Mouse (Mus musculus): Measurements from ENCODE around the gene Rbm6. TPM values are rescaled to one million over a fixed set of nuclear protein-coding genes. Genes with fewer than 3 reads are reported as not detected.

Rbm6 gene
- polyA plus RNA-seq, 1 experiment from 2014 or later: 51.3 TPM

DNA sequence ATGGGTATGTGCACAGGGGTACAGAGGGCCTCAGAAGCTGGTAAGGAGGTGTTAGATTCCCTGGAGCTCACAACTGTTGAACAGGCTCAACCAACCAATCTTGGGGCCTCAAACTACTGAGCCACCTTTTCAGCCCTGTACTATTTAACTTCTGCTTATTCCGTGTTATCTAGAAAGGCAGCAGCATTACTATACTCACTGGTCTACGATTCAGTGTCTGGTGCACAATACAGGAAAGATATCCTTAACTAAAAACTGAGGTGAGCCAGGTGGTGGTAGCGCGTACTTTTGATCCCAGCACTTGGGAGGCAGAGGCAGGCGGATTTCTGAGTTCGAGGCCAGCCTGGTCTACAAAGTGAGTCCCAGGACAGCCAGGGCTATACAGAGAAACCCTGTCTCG, 24.1 kb downstream of the Rbm6 start:
- Histone ChIP-seq H3K4me1 (ENCODE audit: control insufficient read depth, insufficient read depth, low read length) (no peaks in the 10 kb centered on the region), H3K9me3 (replicated peaks; ENCODE audit: control insufficient read depth, low read length) (no peaks in the 10 kb centered on the region), H3K36me3 (ENCODE audit: control insufficient read depth, insufficient read depth, low read length) (peaks cover 17% of the 10 kb centered on the region), H3K9ac (ENCODE audit: low read depth, low read length) (no peak overlapping the region), H3K4me3 (ENCODE audit: low read depth, low read length) (no peak overlapping the region), H3K27me3 (ENCODE audit: control insufficient read depth, insufficient read depth, low read length) (no peaks in the 10 kb centered on the region), H3K27ac (ENCODE audit: low read depth, low read length) (no peak overlapping the region), H3K4me2 (no peak overlapping the region)
- 91% methylated on average over 7 of the region's 7 CpGs for WGBS (ENCODE audit: insufficient replicate concordance)
- no peak for ATAC-seq (replicated peaks; ENCODE audit: insufficient number of reproducible peaks, low FRiP score, low TSS enrichment)

DNA sequence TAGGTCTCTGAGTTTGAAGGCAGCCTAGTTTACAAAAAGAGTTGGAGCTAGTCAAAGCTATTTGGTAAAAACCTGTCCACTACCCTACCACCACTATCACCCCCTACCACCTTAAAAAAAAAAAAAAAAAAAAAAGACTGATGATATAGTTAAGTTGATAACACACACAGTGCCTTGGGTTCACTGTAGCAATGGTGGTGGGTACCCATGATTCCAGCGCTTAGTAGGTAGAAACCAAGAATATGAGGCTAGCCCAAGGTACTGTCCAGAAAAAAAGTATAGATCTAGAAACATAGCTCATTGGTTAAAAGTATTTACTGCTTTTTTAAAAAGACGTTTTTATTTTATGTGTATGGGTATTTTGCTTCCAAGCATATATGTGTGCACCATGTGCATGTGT, 30.3 kb downstream of the Rbm6 start:
- Histone ChIP-seq H3K4me1 (ENCODE audit: control insufficient read depth, insufficient read depth, low read length) (no peaks in the 10 kb centered on the region), H3K9ac (ENCODE audit: low read depth, low read length) (no peak overlapping the region), H3K4me3 (ENCODE audit: low read depth, low read length) (no peak overlapping the region), H3K36me3 (ENCODE audit: control insufficient read depth, insufficient read depth, low read length) (peaks cover 11% of the 10 kb centered on the region), H3K27ac (ENCODE audit: low read depth, low read length) (no peak overlapping the region), H3K27me3 (ENCODE audit: control insufficient read depth, insufficient read depth, low read length) (no peaks in the 10 kb centered on the region), H3K9me3 (replicated peaks; ENCODE audit: control insufficient read depth, low read length) (no peaks in the 10 kb centered on the region), H3K4me2 (no peak overlapping the region)
- ATAC-seq (replicated peaks; ENCODE audit: insufficient number of reproducible peaks, low FRiP score, low TSS enrichment): no peak
- 89% methylated on average over 2 of the region's 2 CpGs for WGBS (ENCODE audit: insufficient replicate concordance)

DNA sequence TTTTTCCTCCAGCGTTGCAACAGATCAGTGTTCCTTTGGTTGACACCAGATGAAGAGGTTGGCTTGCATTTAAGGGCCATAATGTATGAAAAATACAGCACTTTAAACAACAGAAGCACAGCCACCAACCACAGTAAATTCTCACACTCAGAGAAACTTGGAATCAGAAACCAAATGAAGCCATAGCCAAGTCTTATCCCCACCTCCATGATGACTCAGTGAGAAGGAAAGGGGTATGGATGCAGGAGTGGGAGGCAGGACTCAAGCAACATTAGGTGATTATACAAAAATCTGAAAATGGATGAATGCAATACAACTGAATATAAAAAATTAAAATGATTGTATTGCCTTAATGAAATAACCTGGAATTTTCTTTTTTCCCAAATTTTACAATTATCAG, 34.2 kb downstream of the Rbm6 start:
- Histone ChIP-seq H3K4me1 (ENCODE audit: control insufficient read depth, insufficient read depth, low read length) (no peaks in the 10 kb centered on the region), H3K9ac (ENCODE audit: low read depth, low read length) (no peak overlapping the region), H3K36me3 (ENCODE audit: control insufficient read depth, insufficient read depth, low read length) (peaks cover 7% of the 10 kb centered on the region; the same call in 1 of the 2 replicates), H3K4me3 (ENCODE audit: low read depth, low read length) (no peak overlapping the region), H3K4me2 (no peak overlapping the region), H3K9me3 (replicated peaks; ENCODE audit: control insufficient read depth, low read length) (no peaks in the 10 kb centered on the region), H3K27me3 (ENCODE audit: control insufficient read depth, insufficient read depth, low read length) (no peaks in the 10 kb centered on the region), H3K27ac (ENCODE audit: low read depth, low read length) (no peak overlapping the region)
- 88% methylated on average over 1 of the region's 1 CpGs for WGBS (ENCODE audit: insufficient replicate concordance)
- no peak for ATAC-seq (replicated peaks; ENCODE audit: insufficient number of reproducible peaks, low FRiP score, low TSS enrichment)

DNA sequence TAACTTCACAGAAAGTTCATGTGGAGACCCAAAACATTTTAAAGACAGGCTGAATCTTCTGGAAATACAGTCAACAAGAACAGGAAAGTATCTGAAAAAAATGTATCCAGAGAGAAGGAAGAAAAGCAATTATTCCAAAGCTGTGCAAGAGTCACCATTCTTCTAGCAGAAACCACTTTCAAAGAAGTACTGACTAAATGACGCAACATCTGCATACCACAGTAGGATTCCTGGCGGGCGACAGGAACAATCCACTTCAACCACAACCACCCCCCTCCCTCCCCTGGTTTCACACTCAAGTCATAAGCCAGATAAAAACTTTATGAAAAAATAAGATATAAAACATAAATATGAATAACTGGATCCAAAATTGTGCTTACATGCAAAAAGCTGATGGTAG, 39.2 kb downstream of the Rbm6 start:
- WGBS (ENCODE audit: insufficient replicate concordance): 84% methylated on average over 3 of the region's 3 CpGs

DNA sequence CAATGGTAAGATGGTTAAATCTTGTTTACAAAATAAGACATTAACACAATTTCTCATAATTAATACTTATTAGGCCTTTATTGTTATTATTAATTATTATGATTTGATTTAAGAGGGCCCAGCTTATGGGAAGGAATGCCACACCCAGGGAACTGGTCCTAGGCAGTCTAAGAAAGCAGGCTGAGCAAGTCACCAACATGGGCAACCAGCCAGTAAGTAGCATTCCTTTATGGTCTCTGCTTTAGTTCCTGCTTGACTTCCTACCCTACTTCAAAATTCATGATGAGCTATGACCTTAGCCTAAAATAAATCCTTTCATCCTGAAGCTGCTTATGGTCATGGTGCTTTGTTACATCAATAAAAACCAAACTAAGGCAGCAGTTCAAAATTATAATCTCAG, 41.3 kb downstream of the Rbm6 start:
- Histone ChIP-seq H3K36me3 (ENCODE audit: control insufficient read depth, insufficient read depth, low read length) (peaks cover 6% of the 10 kb centered on the region), H3K4me2 (no peak overlapping the region), H3K9ac (ENCODE audit: low read depth, low read length) (no peak overlapping the region), H3K4me3 (ENCODE audit: low read depth, low read length) (no peak overlapping the region), H3K27ac (ENCODE audit: low read depth, low read length) (no peak overlapping the region), H3K27me3 (ENCODE audit: control insufficient read depth, insufficient read depth, low read length) (no peaks in the 10 kb centered on the region), H3K9me3 (replicated peaks; ENCODE audit: control insufficient read depth, low read length) (no peaks in the 10 kb centered on the region), H3K4me1 (ENCODE audit: control insufficient read depth, insufficient read depth, low read length) (no peaks in the 10 kb centered on the region)
- no peak for ATAC-seq (replicated peaks; ENCODE audit: insufficient number of reproducible peaks, low FRiP score, low TSS enrichment)

More for the DNA sequence above, 39.2 kb downstream of the Rbm6 start:
- no peak overlapping the region for H3K9ac ChIP-seq (ENCODE audit: low read depth, low read length)
- H3K4me3 ChIP-seq (ENCODE audit: low read depth, low read length): no peak overlapping the region
- no peaks in the 10 kb centered on the region for H3K27me3 ChIP-seq (ENCODE audit: control insufficient read depth, insufficient read depth, low read length)
- no peak for ATAC-seq (replicated peaks; ENCODE audit: insufficient number of reproducible peaks, low FRiP score, low TSS enrichment)
- H3K9me3 ChIP-seq (replicated peaks; ENCODE audit: control insufficient read depth, low read length): no peaks in the 10 kb centered on the region
- H3K36me3 ChIP-seq (ENCODE audit: control insufficient read depth, insufficient read depth, low read length): peaks cover 6% of the 10 kb centered on the region
- no peak overlapping the region for H3K27ac ChIP-seq (ENCODE audit: low read depth, low read length)
- no peaks in the 10 kb centered on the region for H3K4me1 ChIP-seq (ENCODE audit: control insufficient read depth, insufficient read depth, low read length)
- no peak overlapping the region for H3K4me2 ChIP-seq

DNA sequence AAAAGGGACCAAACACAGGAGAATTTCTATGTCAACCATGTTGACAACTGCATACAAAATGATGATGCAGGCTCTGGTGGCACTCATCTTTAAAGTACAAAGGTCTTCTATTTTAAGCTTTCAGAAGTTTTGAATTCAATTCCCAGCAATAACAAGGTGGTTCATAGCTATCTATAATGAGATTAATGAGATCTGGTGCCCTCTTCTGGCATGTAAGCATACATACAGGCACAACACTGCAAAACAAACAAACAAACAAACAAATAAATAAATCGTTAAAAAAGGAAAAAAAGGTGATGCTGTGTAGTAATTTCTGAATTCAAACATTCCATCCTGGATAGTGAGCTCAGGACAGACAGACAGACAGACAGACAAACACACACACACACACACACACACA, 60.9 kb downstream of the Rbm6 start:
- ATAC-seq (replicated peaks; ENCODE audit: insufficient number of reproducible peaks, low FRiP score, low TSS enrichment): no peak
- Histone ChIP-seq H3K36me3 (ENCODE audit: control insufficient read depth, insufficient read depth, low read length) (peaks cover 6% of the 10 kb centered on the region), H3K4me3 (ENCODE audit: low read depth, low read length) (no peak overlapping the region), H3K4me2 (no peak overlapping the region), H3K27ac (ENCODE audit: low read depth, low read length) (no peak overlapping the region), H3K9me3 (replicated peaks; ENCODE audit: control insufficient read depth, low read length) (no peaks in the 10 kb centered on the region), H3K4me1 (ENCODE audit: control insufficient read depth, insufficient read depth, low read length) (no peaks in the 10 kb centered on the region), H3K9ac (ENCODE audit: low read depth, low read length) (no peak overlapping the region), H3K27me3 (ENCODE audit: control insufficient read depth, insufficient read depth, low read length) (no peaks in the 10 kb centered on the region)
- 86% methylated on average over 1 of the region's 1 CpGs for WGBS (ENCODE audit: insufficient replicate concordance)

DNA sequence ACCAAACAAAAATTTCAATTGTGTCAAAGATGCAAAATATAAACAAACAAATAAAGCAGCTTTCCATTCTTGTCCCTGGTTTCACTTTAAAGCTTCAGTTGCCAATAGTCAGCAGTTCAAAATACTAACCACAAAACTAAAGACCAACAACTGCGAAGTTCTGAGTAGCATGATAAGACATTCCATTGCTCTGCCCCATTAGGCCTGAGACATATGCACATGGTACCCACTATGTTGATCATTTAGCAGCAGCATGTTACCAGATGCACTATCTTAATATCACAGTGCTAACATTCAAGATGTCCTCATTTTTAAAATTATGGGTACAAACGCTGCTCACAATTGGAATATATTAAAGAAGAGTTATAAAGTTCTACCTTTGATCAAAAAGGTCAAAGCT, 62.1 kb downstream of the Rbm6 start:
- H3K4me3 ChIP-seq (ENCODE audit: low read depth, low read length): no peak overlapping the region

DNA sequence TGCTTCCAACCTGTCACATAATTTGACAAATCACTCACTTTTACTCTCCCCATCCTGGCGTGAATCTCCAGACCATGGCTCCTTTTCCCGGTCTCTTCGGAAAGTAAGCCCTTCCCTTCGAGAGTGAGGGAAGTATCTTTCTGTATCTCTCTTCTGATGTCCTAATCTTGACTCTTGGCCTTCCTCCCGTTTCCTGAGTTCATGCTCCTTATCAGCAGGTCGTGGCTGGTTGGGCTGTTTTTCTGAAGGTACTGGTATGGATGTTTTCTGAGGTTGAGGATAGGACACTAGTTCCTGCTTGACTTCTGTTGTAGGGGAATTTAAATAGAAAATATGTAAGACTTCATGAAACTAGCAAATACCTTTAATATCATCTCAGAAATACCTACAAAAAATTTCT, 81.3 kb downstream of the Rbm6 start:
- Histone ChIP-seq H3K4me2 (no peak overlapping the region), H3K27me3 (ENCODE audit: control insufficient read depth, insufficient read depth, low read length) (no peaks in the 10 kb centered on the region), H3K9me3 (replicated peaks; ENCODE audit: control insufficient read depth, low read length) (no peaks in the 10 kb centered on the region), H3K4me1 (ENCODE audit: control insufficient read depth, insufficient read depth, low read length) (no peaks in the 10 kb centered on the region), H3K4me3 (ENCODE audit: low read depth, low read length) (no peak overlapping the region), H3K27ac (ENCODE audit: low read depth, low read length) (no peak overlapping the region), H3K9ac (ENCODE audit: low read depth, low read length) (no peak overlapping the region), H3K36me3 (ENCODE audit: control insufficient read depth, insufficient read depth, low read length) (peaks cover 25% of the 10 kb centered on the region)
- WGBS (ENCODE audit: insufficient replicate concordance): 36% methylated on average over 6 of the region's 6 CpGs
- no peak for ATAC-seq (replicated peaks; ENCODE audit: insufficient number of reproducible peaks, low FRiP score, low TSS enrichment)

More for the DNA sequence above, 62.1 kb downstream of the Rbm6 start:
- no peaks in the 10 kb centered on the region for H3K27me3 ChIP-seq (ENCODE audit: control insufficient read depth, insufficient read depth, low read length)
- WGBS (ENCODE audit: insufficient replicate concordance): 89% methylated on average over 2 of the region's 2 CpGs
- H3K9me3 ChIP-seq (replicated peaks; ENCODE audit: control insufficient read depth, low read length): no peaks in the 10 kb centered on the region
- H3K4me2 ChIP-seq: no peak overlapping the region
- H3K27ac ChIP-seq (ENCODE audit: low read depth, low read length): no peak overlapping the region
- no peak for ATAC-seq (replicated peaks; ENCODE audit: insufficient number of reproducible peaks, low FRiP score, low TSS enrichment)
- no peaks in the 10 kb centered on the region; the same call in 1 of the 2 replicates for H3K36me3 ChIP-seq (ENCODE audit: control insufficient read depth, insufficient read depth, low read length)
- no peak overlapping the region for H3K9ac ChIP-seq (ENCODE audit: low read depth, low read length)
- H3K4me1 ChIP-seq (ENCODE audit: control insufficient read depth, insufficient read depth, low read length): no peaks in the 10 kb centered on the region

DNA sequence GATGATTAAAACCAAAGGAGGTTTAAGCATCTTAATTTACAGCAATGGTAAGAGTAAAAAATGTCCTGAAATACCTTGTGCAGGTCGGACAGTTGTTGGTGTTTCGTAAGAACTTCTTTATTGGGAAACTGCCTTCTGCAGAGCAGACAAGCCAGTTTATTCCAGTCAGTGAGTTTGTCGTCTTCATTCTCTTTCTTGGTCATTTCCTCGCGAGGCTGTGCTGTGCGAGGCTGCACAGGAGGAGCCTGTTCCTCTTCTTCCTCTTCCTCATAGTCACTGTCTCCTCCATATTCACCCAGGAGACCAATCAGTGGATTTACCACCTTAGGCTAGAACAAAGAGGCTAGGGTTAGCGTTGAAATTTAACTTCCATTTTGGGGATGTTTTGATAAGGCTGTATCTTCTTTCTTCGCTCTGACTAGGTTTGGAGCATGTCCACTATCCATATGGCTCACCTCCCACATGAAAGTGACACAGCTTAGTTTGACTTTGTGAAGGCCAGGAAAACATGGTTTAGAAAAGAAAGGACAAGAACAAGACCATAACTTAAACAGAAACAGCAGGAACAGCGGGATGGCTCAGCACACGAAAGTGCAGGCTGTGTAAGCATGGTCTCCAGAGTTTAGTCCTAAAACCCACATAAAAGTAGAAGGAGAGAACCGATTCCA, 90.4 kb downstream of the Rbm6 start:
- no peak for ATAC-seq (replicated peaks; ENCODE audit: insufficient number of reproducible peaks, low FRiP score, low TSS enrichment)
- no peak overlapping the region for H3K9ac ChIP-seq (ENCODE audit: low read depth, low read length)
- no peaks in the 10 kb centered on the region for H3K27me3 ChIP-seq (ENCODE audit: control insufficient read depth, insufficient read depth, low read length)
- no peaks in the 10 kb centered on the region for H3K4me1 ChIP-seq (ENCODE audit: control insufficient read depth, insufficient read depth, low read length)
- H3K36me3 ChIP-seq (ENCODE audit: control insufficient read depth, insufficient read depth, low read length): peaks cover 38% of the 10 kb centered on the region
- H3K27ac ChIP-seq (ENCODE audit: low read depth, low read length): no peak overlapping the region
- no peak overlapping the region for H3K4me2 ChIP-seq
- no peak overlapping the region for H3K4me3 ChIP-seq (ENCODE audit: low read depth, low read length)
- H3K9me3 ChIP-seq (replicated peaks; ENCODE audit: control insufficient read depth, low read length): no peaks in the 10 kb centered on the region
- 95% methylated on average over 11 of the region's 11 CpGs for WGBS (ENCODE audit: insufficient replicate concordance)
